Mouse (Mus musculus) myocyte (in vitro differentiated cells): Measurements from ENCODE around the gene Rpl13a. TPM values are rescaled to one million over a fixed set of nuclear protein-coding genes. Genes with fewer than 3 reads are reported as not detected.
A peak's percentile ranks its signal among the peaks of the same experiment; 100 is the strongest.

Source experiments
- H3K27me3 ChIP-seq: one replicate; pipeline ENCODE4 v1.6.1; 2011; ENCODE audit not compliant: control insufficient read depth, insufficient read depth, insufficient read length
- H3K36me3 ChIP-seq: one replicate; pipeline ENCODE4 v1.6.1; 2011; ENCODE audit not compliant: control insufficient read depth, insufficient read depth
- H3K4me2 ChIP-seq: one replicate; pipeline ENCODE4 v1.6.1; 2011; ENCODE audit warnings: low read depth, control low read depth
- H3K4me3 ChIP-seq: one replicate; pipeline ENCODE4 v1.5.1; 2011; ENCODE audit warnings: mild to moderate bottlenecking, control low read depth, moderate library complexity
- H3K79me2 ChIP-seq: one replicate; pipeline ENCODE4 v1.6.1; 2011; ENCODE audit not compliant: control insufficient read depth, insufficient read depth
- H3ac ChIP-seq: one replicate; pipeline ENCODE4 v1.6.1; 2011; ENCODE audit not compliant: control insufficient read depth, insufficient read length
- CEBPB ChIP-seq: IDR thresholded peaks from 2 replicates; pipeline ENCODE4 v1.6.1; 2011; ENCODE audit warnings: mild to moderate bottlenecking, moderate library complexity; ENCODE audit not compliant: poor library complexity, insufficient read depth, severe bottlenecking
- E2F4 ChIP-seq: IDR thresholded peaks from one replicate; pipeline ENCODE4 v1.6.1; 2011; ENCODE audit warnings: mild to moderate bottlenecking, control low read depth, moderate library complexity; ENCODE audit not compliant: insufficient read depth
- MAX ChIP-seq: IDR thresholded peaks from one replicate; pipeline ENCODE4 v1.6.1; 2011; ENCODE audit warnings: low read depth, mild to moderate bottlenecking, control low read depth
- MYOD1 ChIP-seq, 3 experiments: IDR thresholded peaks; one replicate each; pipeline ENCODE4 v1.6.1; 2011; ENCODE audit warnings: control low read depth in 2 of 3, low read depth in 2 of 3, mild to moderate bottlenecking in 2 of 3, moderate library complexity in 1 of 3; ENCODE audit not compliant: insufficient read length in 2 of 3, control insufficient read depth in 1 of 3
- MYOG ChIP-seq, 3 experiments: IDR thresholded peaks; one replicate each; pipeline ENCODE4 v1.6.1; 2011; ENCODE audit warnings: control low read depth in 2 of 3, low read depth in 2 of 3, mild to moderate bottlenecking in 2 of 3; ENCODE audit not compliant: insufficient read length in 2 of 3, control insufficient read depth in 1 of 3, insufficient read depth in 1 of 3
- POLR2A ChIP-seq: IDR thresholded peaks from one replicate; pipeline ENCODE4 v1.6.1; 2011; ENCODE audit warnings: low read depth, mild to moderate bottlenecking, control low read depth, moderate library complexity; ENCODE audit not compliant: insufficient read length
- POLR2AphosphoS2 ChIP-seq: IDR thresholded peaks from one replicate; pipeline ENCODE4 v1.6.1; 2011; ENCODE audit warnings: low read depth, control low read depth; ENCODE audit not compliant: insufficient read length
- REST ChIP-seq: IDR thresholded peaks from one replicate; pipeline ENCODE4 v1.6.1; 2011; ENCODE audit warnings: mild to moderate bottlenecking, control low read depth, moderate library complexity; ENCODE audit not compliant: insufficient read depth, insufficient read length
- SRF ChIP-seq: IDR thresholded peaks from one replicate; pipeline ENCODE4 v1.6.1; 2011; ENCODE audit warnings: low read depth; ENCODE audit not compliant: control insufficient read depth, insufficient read length
- TCF12 ChIP-seq: IDR thresholded peaks from one replicate; pipeline ENCODE4 v1.6.1; 2011; ENCODE audit warnings: mild to moderate bottlenecking, control low read depth; ENCODE audit not compliant: poor library complexity, insufficient read depth, severe bottlenecking
- TCF3 ChIP-seq: IDR thresholded peaks from one replicate; pipeline ENCODE4 v1.6.1; 2011; ENCODE audit warnings: low read depth, control low read depth; ENCODE audit not compliant: insufficient read length
- USF1 ChIP-seq: IDR thresholded peaks from one replicate; pipeline ENCODE4 v1.6.1; 2011; ENCODE audit warnings: low read depth, mild to moderate bottlenecking, control low read depth, moderate library complexity
- polyA plus RNA-seq: library from polyadenylated mRNA; unstranded; fragments of >200 nt; fragmentation: generic; extraction: Trizol; gene quantifications from one replicate; pipeline ENCODE4 v1.2.1, GENCODE M21; 2012; ENCODE audit warnings: missing spikeins

Gene Rpl13a
- polyA plus RNA-seq, 1 experiment: 6,110 TPM

DNA sequence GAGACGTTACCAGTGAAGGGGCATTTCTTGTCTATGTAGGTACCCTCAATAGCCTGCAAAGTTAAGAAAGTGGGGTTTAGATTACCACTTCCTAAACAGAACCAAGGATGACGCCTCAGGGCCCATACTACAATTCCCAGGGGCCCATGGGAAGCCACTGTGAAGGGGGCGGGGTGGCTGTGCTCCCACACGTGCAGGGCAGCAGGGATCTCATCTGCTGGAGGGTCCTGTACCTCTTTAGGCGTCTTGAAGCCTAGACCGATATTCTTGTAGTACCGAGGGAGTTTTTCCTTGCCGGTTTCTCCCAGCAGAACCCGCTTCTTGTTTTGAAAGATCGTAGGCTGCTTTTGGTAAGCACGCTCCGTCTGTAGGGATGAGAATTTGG lies 5.4 kb downstream of the Rpl13a start:
- H3K4me3 ChIP-seq: peak overlapping the region; percentile 81
- H3K79me2 ChIP-seq: peaks cover 41% of the 10 kb centered on the region
- TF ChIP-seq POLR2A (peak; percentile 16), MYOG (IDR thresholded peaks at IDR 0.05; ENCODE audit: control insufficient read depth in 1 of 3, insufficient read depth in 1 of 3, insufficient read length in 2 of 3, low read depth in 2 of 3) (no peak), CEBPB (no peak)
- H3K4me2 ChIP-seq: peak overlapping the region; percentile 94
- peak overlapping the region; percentile 84 for H3ac ChIP-seq
- H3K36me3 ChIP-seq: peaks cover 59% of the 10 kb centered on the region
- H3K27me3 ChIP-seq: no peaks in the 10 kb centered on the region

- H3K4me2 ChIP-seq: peak overlapping the region; percentile 94
- H3ac ChIP-seq: peak overlapping the region; percentile 84
Measured at GRCm38 (mm10) chr7:45122561-45123185, 5.9 kb downstream of the Rpl13a start.

DNA sequence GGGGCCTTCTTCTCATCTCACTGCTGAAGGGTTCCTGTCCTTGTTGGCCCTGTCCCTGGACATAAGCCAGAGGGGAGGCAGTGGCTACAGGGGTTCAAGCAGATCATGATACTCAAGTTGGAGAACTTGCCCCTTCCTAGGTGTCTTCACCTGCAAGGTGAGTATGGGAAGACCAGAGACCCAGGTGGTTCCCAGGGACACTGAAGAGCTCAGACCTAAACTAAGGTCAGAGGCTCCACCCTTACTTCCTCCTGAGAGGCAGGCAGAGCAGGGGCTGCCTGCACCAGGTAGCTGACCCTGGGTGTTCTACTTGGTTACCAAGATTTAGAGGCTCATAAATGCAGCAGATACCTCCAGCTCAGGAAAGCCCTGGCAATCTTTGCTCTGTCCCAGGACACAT lies 6.6 kb downstream of the Rpl13a start:
- peak overlapping the region; percentile 81 for H3K4me3 ChIP-seq

More at GRCm38 (mm10) chr7:45122561-45123185, 5.9 kb downstream of the Rpl13a start:
- peaks cover 62% of the 10 kb centered on the region for H3K36me3 ChIP-seq
- peak overlapping the region; percentile 81 for H3K4me3 ChIP-seq
- H3K79me2 ChIP-seq: peaks cover 36% of the 10 kb centered on the region
- TF ChIP-seq POLR2A: no peak
- no peak for TF ChIP-seq MYOD1 (IDR thresholded peaks at IDR 0.05; ENCODE audit: control insufficient read depth in 1 of 3, insufficient read length in 2 of 3, low read depth in 2 of 3)
- no peak for TF ChIP-seq E2F4
- no peak for TF ChIP-seq REST
- no peak for TF ChIP-seq TCF3
- no peak for TF ChIP-seq SRF
- TF ChIP-seq MYOG (IDR thresholded peaks at IDR 0.05; ENCODE audit: control insufficient read depth in 1 of 3, insufficient read depth in 1 of 3, insufficient read length in 2 of 3, low read depth in 2 of 3): no peak
- TF ChIP-seq CEBPB: no peak
- no peak for TF ChIP-seq MAX
- no peak for TF ChIP-seq USF1
- TF ChIP-seq POLR2AphosphoS2: no peak
- no peak for TF ChIP-seq TCF12
- no peaks in the 10 kb centered on the region for H3K27me3 ChIP-seq

GRCm38 (mm10) chr7:45121404-45121803 lies 7.2 kb downstream of the Rpl13a start:
- H3K4me3 ChIP-seq: no peak overlapping the region

More for the DNA sequence above, 6.6 kb downstream of the Rpl13a start:
- no peak for TF ChIP-seq CEBPB
- TF ChIP-seq POLR2AphosphoS2: no peak
- Histone ChIP-seq H3K27me3 (no peaks in the 10 kb centered on the region), H3K36me3 (peaks cover 59% of the 10 kb centered on the region), H3ac (no peak overlapping the region), H3K79me2 (peaks cover 29% of the 10 kb centered on the region), H3K4me2 (no peak overlapping the region)

DNA sequence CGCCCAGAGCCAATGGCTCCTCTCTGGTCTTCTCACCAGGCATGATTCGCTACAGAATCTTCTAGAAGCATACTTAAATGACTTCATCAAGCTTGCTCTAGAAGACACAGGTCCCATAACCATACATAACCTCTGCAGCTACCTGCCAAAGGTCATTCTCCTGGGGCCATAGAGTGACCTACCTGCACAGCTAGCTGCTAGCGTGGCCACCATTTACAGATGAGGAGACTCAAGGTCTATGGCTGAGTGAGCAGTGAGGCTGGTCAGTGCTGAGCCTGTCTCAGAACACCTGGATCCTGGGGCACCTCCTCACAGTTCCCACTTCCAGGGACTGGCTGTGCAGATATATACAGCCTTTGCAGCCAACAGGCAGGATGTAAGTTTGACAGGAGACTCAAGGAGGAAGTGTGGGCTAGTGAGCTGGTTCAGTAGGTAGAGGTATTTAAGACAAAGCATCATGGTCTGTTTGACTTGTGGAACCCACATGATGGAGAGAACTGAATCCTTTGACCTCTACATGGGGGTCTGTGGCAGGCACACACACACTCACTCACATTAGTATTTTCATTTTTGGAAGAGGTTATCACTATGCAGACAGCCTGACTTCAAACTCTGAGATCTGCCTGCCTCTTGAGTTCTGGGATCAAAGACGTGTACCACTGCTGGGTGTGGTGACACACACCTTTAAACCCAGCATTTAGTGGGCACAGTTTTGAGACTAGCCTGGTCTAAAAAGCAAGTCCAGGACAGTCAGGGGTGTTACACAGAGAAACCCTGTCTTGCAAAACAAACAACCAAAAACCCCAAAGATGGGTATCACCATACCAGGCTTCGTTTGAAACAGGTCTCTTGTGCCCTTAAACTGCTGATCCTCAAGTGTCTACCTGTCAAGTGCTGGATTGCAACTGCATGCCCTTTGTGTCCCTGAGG lies 8.5 kb downstream of the Rpl13a start:
- H3K36me3 ChIP-seq: peaks cover 39% of the 10 kb centered on the region
- H3K27me3 ChIP-seq: no peaks in the 10 kb centered on the region

More at GRCm38 (mm10) chr7:45121404-45121803, 7.2 kb downstream of the Rpl13a start:
- Histone ChIP-seq H3K79me2 (peaks cover 23% of the 10 kb centered on the region), H3ac (no peak overlapping the region), H3K36me3 (peaks cover 53% of the 10 kb centered on the region), H3K27me3 (no peaks in the 10 kb centered on the region), H3K4me2 (no peak overlapping the region)
- TF ChIP-seq TCF3 (no peak), MYOG (IDR thresholded peaks at IDR 0.05; ENCODE audit: control insufficient read depth in 1 of 3, insufficient read depth in 1 of 3, insufficient read length in 2 of 3, low read depth in 2 of 3) (no peak), SRF (no peak), E2F4 (no peak), CEBPB (no peak), POLR2AphosphoS2 (peak; percentile 68), POLR2A (no peak)

More for the DNA sequence above, 8.5 kb downstream of the Rpl13a start:
- no peak overlapping the region for H3K4me2 ChIP-seq
- peaks cover 16% of the 10 kb centered on the region for H3K79me2 ChIP-seq
- no peak overlapping the region for H3ac ChIP-seq
- TF ChIP-seq USF1: no peak
- TF ChIP-seq MYOG (IDR thresholded peaks at IDR 0.05; ENCODE audit: control insufficient read depth in 1 of 3, insufficient read depth in 1 of 3, insufficient read length in 2 of 3, low read depth in 2 of 3): no peak
- no peak for TF ChIP-seq POLR2AphosphoS2
- TF ChIP-seq TCF3: no peak
- no peak for TF ChIP-seq CEBPB
- no peak for TF ChIP-seq MAX
- TF ChIP-seq SRF: no peak
- TF ChIP-seq E2F4: no peak
- no peak for TF ChIP-seq TCF12
- TF ChIP-seq MYOD1 (IDR thresholded peaks at IDR 0.05; ENCODE audit: control insufficient read depth in 1 of 3, insufficient read length in 2 of 3, low read depth in 2 of 3): no peak
- TF ChIP-seq POLR2A: no peak
- H3K4me3 ChIP-seq: no peak overlapping the region
